ENCODE assay signal across 13 mouse cellular contexts in the genomic region with DNA sequence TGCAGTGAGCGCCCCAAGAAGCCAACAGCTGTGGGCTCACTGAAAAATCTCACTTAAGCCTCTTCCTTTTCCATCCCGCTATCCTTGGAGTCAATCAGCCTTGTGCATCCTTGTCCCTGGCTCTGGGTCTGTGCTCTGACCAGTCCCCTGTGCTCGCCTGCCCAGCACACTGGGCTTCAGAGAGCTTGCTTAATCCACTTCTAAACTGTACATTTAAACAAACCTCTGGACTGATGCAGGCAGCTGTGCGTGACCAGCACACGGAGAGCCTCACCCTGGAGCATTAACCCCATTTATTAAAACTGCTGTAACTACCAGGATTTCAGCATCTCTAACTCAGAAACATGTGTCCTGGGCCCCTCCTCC.
DNase-seq lines count a peak whose midpoint lies in the region; ATAC-seq and TF ChIP-seq lines count a peak whose summit lies in the region.
"Had no signal": no experiment of that assay in that cellular context is flagged by ENCODE, and none has a peak within 500 bp of the region (broad histone marks: within the 10 kb centered on the region; RNA-seq: fewer than 3 reads in every experiment).

No protein-coding gene starts in this region.

- H3K4me1 ChIP-seq in heart, adult 2 months (ENCODE audit: control insufficient read depth, insufficient read depth, low read length) = peaks cover 7% of the 10 kb centered on the region
- H3K4me1 ChIP-seq: liver, embryonic 15.5 days had no signal

- H3K79me2 ChIP-seq in heart, adult 2 months (replicated peaks; ENCODE audit: control insufficient read depth, insufficient read depth, low read length) = no peaks in the 10 kb centered on the region

- H3K27me3 ChIP-seq in heart, adult 2 months (ENCODE audit: control insufficient read depth, insufficient read depth, low read length) = no peaks in the 10 kb centered on the region
- H3K27me3 ChIP-seq: liver, embryonic 15.5 days had no signal

- no peak for TF ChIP-seq EP300 in heart, adult 2 months (IDR thresholded peaks at IDR 0.05; ENCODE audit: insufficient read depth, low read depth, low read length)

- H3K4me3 ChIP-seq in heart, adult 2 months = no peak overlapping the region
- H3K4me3 ChIP-seq: liver, embryonic 15.5 days had no signal

- TF ChIP-seq POLR2A in heart, adult 2 months (IDR thresholded peaks at IDR 0.05; ENCODE audit: insufficient read depth, low read depth, low read length) = no peak

- intact Hi-C loops in heart, adult 2 months (cut with DNase I) = loop anchor here (5.0 kb wide), 1 partner anchor 41 kb away; no protein-coding TSS in a partner anchor
- intact Hi-C loops in heart, postnatal 14 days (cut with DNase I) = no loop called here

- no peak overlapping the region for H3K9ac ChIP-seq in heart, adult 2 months (ENCODE audit: low read depth, low read length)
- H3K9ac ChIP-seq: liver, embryonic 15.5 days had no signal

- whole genome bisulfite sequencing in heart, adult 2 months = 65% methylated on average over 5 of the region's 5 CpGs

- no peak for TF ChIP-seq CTCF in heart, adult 2 months (IDR thresholded peaks at IDR 0.05)

- no peaks in the 10 kb centered on the region for H3K36me3 ChIP-seq in heart, adult 2 months (ENCODE audit: control insufficient read depth, insufficient read depth, low read length)
- H3K36me3 ChIP-seq: G1E; liver, embryonic 15.5 days had no signal

- ATAC-seq in megakaryocyte, adult 5-6 weeks (ENCODE audit: poor library complexity, severe bottlenecking) = no peak
- ATAC-seq: activated CD4-positive, CD25-positive, alpha-beta regulatory T cell, adult 4 months; hindbrain, embryonic 16.5 days had no signal

- H3K27ac ChIP-seq in heart, adult 2 months = peak overlapping the region; percentile 81
- H3K27ac ChIP-seq: liver, embryonic 15.5 days had no signal

- DNase-seq in heart, adult 2 months = no peak
- no peak for DNase-seq in heart, postnatal 14 days
- peak; percentile 48 for DNase-seq in kidney, adult 9 months
- no peak for DNase-seq in kidney, adult 11 months
- peak; percentile 41 for DNase-seq in retina, postnatal 1 day
- no peak for DNase-seq in retina, embryonic 14.5 days (ENCODE audit: low spot score)
- DNase-seq in layer of hippocampus, adult 11-12 months (ENCODE audit: low spot score) = no peak
- DNase-seq: cerebellum, adult 2 months had no signal

Comparison
In these comparisons a context has a peak if more than half of its experiments do, and no peak if none do; other contexts are left out.
1. DNase-seq: peak in kidney, adult 9 months (single experiment) and retina, postnatal 1 day (single experiment); none in heart, adult 2 months (0 of 2), heart, postnatal 14 days (0 of 2), kidney, adult 11 months (single experiment), retina, embryonic 14.5 days (single experiment) and layer of hippocampus, adult 11-12 months (single experiment).